Mouse (Mus musculus): ENCODE data around the gene Mab21l2. TPM values are rescaled to one million over a fixed set of nuclear protein-coding genes. Genes with fewer than 3 reads are reported as not detected.

Mab21l2 gene
- total RNA-seq, 2 experiments from 2014 or later = 0.22 to 0.30 TPM

DNA sequence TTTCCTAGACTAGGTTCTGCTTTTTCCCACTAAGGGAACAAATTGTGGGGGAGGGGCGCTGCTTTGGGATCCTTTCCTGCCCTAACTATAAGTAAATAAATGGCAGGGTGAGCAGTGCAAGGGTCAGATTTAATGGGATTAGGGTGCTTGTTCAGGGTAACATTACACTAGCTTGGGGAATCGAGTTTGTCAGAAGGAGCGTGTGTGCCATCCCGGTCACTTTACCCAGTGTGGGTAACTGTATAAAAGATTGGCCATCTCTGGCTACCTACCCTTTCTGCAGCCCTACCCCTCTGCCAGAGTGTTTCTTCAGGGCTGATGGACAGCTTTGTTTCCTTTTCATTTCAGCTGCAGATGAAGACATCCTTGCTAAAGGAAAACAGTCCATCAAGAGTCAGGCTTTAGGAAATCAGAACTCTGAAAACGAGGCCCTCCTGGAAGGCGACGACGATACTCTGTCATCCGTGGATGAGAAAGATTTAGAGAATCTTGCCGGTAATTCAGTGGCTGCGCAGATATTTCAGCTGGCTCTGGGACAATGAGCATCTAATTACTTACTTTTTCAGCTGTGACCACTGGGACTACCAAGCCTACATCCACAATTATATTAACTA, 8.8 kb downstream of the Mab21l2 start:
- DNase-seq (ENCODE audit: low spot score in 2 of 2) = no peak

DNA sequence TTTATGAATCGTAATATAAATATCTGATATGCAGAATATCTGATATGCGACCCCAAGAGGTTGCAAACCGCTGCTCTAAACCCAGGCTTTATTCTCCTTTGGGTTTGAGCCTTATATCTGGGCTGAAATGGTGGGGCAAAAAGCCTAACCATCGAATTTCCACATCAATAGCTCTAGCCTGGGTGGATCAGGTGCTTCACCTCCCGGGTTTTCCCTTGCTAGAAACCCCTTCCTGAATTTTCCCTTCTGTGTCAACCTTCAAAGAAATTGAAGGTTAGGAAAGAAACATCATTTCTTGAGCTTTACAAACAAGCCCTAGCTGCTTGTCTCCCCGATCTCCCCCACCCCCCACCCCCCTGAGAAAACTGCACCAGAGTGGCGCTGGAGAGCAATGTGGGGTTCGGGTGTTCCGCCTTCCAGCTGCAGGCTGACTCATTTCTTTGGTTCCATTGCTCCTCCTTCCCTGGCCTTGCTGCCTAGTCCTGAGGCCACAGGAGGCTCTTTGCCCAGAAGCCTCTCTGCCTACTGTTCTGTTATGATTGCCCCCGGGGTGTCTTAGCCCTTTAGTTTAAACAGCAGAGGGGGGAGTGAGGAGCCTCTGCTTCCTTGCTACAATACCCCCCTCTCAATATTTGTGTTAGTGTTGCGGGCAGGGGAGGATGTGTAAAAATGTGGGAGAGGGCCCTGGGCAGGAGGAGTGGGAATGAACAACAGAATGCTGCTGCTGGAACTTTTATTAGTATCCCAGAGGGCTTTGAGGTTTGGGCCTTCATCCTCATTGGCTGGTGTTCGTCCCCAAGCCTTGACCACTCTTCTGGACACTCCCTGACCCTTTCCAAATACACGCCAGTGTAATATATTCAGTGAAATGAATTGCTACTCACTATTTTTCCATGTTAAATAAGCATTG, 9.5 kb downstream of the Mab21l2 start:
- DNase-seq (ENCODE audit: low spot score in 2 of 2) = no peak

DNA sequence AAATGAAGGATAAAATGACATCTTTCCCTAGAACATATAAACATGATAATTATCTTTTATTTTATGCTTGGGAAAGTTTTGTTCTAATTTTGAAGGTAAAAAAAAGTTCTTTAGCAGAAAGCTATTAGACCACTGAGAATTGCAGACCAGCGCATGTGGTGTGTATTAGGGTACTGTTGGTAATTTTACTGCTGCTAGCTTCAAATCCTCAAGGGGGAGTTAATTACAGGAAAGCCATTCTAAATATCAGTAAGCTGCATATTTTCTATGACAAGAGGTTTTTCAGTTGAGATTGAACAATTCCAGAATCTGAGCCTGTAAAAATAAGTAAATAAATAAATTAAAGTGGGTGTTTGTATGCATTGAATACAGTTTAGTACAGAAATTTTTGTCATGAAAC, 11.7 kb downstream of the Mab21l2 start:
- DNase-seq (ENCODE audit: low spot score in 2 of 2) = no peak

DNA sequence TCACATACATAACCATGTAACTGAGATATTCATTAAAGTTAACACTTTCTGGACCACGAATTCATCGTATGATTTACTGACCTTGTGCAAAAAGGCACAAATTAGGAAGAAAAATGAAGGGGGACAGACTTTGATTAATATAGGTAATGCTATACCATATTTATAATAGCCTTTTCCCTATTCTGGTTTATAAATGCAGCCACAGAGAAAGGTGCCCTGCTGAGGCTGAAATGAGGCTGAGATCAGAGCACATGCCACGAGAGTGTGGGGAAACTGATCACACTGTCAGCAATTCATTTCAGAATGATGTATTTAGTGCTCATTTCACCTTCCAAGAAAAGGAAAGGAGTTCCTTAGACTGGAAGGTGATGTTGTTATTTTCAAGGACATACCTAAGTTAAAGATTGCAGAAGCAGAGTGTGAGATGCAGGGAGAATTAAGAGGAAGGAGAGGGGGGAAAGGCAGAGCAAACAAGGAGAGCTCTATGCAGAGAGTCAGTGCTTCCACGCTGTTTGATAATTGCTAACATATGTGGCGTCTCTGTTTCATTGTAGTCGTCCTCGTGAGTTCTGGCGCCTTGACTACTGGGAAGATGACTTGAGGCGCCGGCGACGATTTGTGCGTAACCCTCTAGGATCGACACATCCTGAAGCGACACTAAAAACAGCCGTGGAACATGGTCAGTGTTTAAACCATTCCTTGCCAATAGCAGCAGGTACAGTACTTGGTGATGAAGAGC, 16.7 kb downstream of the Mab21l2 start:
- DNase-seq (ENCODE audit: low spot score in 2 of 2) = no peak

DNA sequence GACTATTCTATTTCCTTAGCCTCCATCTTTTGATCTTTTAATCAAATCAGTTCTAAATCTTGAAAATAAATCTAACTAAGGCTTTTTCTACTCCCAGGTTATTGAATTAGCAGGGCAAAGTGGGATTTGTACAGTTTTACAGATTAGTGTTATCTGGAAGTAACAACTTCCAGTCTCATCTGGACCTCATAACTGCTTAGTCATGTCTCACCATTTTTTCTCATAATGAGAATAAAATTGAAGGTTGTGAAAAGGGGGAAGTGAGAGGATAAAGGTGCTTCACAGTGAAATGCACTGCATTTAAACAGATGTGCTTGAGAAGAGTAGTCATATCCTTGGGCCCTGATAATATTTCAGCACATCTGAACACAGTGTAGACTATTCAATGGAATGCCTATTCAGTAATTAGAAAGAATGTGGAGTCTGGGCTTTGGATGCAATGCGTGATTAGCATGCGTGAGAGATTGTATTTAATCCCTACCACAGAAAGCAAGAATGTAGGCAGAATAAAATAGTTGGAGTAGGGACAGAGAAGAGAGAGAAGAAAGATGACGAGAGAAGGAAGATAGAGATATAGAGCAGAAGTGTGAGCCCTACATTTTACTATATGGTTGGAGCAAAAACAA, 25.4 kb downstream of the Mab21l2 start:
- no peak for DNase-seq (ENCODE audit: low spot score in 2 of 2)

DNA sequence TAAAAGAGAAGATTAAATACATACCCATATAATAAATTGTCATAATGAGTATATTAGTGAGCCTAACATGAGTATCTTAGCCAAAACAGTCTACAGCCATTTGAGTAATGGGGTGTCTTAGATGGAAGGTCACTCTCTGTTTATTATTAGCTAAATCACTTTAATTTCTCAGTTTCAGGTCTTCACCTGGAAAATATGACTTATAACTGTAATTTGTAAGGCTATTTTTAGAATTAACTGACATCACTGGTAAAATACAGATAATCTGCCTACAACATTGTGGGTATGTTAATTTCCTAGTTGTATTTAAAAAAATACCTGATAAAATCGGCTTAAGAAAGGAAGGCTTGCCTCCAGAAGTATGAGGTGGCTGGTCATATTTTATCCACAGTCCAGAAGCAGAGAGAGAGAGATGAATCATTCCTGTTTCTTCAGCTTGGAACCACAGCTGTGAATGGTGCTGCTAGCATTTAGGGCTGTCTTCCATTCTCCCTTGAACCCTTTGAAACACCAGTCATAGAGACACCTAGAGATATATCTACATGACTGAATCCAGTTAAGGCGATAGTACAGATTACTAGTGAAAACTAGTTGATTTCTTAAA, 29.8 kb downstream of the Mab21l2 start:
- no peak for DNase-seq (ENCODE audit: low spot score in 2 of 2)

DNA sequence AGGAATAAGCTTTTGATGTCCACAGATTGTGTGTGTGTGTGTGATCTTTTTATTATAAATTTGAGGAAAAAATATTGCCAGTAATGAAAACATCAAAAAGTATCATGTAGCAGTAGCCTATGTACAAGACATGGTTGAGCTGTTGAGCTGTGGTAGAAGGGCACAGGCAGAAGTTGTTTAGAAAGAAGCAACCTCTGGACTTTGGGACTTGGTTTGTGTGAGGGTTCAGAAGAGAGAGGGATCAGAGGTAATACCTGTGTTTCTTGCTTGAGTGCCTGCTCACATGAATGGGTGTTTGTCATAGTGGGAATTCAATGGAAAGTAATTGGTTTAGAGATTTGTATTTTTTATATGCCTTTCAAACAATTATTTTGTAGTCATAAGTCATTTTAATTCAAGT, 47.8 kb downstream of the Mab21l2 start:
- no peak for DNase-seq (ENCODE audit: low spot score in 2 of 2)
